Mouse (Mus musculus): ENCODE results near the gene Slc7a8.
A peak's percentile ranks its signal among the peaks of the same experiment; 100 is the strongest.

The Slc7a8 gene

DNA sequence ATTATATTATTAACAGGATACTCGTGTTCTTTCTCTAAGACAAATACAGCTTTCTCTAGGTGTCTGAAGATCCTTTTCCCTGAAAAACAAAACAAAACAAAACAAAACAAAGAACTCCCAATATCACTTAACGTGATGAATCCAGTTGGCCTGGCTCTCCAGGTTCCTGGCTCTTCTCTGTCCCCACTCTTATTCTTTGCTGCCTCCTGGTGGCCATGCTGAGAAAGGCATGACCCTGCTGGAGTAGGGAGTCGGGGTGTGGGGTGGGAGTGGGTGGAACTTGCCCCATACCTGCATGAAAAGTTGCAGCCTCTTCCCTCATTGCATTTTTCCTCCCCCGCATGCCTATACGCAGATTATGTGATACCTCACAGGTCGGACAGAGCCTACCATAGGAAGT is 80.4 kb downstream of the Slc7a8 start:
- peak; percentile 50 for DNase-seq (ENCODE audit: low spot score)

GRCm38 (mm10) chr14:54699586-54699985 is 82.2 kb downstream of the Slc7a8 start:
- no peak for DNase-seq (ENCODE audit: low spot score)

GRCm38 (mm10) chr14:54698733-54699132 is 83.0 kb downstream of the Slc7a8 start, which contains the start of gene Gm29776:
TSS of gene Gm29776 (minus strand) at chr14:54698833.
- no peak for DNase-seq (ENCODE audit: low spot score)

DNA sequence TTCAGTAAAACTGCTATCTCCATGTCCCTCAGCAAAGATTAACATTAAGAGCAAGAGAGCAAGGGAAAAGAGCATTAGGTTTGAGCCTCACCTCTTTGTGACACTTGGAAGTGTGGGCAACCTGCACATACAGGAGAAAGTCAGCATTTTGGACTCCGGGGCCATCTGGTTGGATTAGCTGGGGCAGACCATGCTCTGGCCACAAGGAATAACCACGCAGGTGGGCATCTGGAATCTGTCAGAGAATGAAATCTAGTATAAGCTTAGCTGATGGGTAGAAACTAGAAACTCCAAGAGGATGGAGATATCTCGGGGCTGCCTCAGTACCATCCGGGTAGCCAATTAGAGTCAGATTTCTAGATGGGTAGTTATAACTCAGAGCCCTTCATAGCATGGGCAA is 85.0 kb downstream of the Slc7a8 start:
- DNase-seq (ENCODE audit: low spot score) = no peak

DNA sequence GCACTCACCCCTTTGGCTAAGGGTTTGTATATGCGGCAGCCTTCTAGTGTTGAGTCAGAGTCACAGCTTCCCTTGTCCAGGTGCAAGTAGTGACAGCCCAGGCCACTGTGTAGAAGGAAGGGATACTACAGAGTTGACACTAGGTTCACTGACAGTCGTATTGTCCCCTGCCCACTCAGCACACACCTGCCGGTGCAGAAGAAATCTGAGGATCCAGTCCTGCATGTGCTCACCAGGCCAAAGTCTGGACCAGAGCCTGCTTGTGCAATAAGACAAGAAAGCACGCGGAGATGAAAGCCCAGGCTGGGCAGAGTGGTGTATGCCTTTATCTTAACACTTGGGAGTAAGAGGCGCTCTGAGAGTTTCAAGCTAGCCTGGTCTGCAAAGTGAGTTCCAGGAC is 86.7 kb downstream of the Slc7a8 start:
- DNase-seq (ENCODE audit: low spot score) = no peak

DNA sequence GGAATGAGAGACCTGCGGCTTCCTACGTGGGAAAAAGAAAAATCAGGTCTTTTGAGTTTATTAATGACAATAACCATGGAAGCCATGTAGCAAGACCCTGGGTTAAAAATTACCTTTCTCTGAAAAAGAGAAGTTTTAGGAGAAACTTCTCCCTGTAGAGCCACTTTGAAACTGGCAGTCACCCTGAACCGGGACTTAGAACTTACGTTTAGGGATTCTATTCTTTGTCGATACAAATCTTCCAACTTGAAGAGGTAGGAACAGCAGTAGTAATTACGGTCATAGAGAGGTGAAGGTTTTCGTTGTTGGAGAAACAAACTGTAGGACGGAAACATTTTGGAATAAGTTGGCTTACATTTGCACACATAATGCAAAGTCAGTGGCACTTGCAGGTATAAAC is 94.5 kb downstream of the Slc7a8 start:
- no peak for DNase-seq (ENCODE audit: low spot score)

GRCm38 (mm10) chr14:54686522-54687143 is 95.1 kb downstream of the Slc7a8 start, which contains the start of gene Acin1:
TSS of gene Acin1 (minus strand) at chr14:54686931.
- peak; percentile 99 for DNase-seq (ENCODE audit: low spot score)

DNA sequence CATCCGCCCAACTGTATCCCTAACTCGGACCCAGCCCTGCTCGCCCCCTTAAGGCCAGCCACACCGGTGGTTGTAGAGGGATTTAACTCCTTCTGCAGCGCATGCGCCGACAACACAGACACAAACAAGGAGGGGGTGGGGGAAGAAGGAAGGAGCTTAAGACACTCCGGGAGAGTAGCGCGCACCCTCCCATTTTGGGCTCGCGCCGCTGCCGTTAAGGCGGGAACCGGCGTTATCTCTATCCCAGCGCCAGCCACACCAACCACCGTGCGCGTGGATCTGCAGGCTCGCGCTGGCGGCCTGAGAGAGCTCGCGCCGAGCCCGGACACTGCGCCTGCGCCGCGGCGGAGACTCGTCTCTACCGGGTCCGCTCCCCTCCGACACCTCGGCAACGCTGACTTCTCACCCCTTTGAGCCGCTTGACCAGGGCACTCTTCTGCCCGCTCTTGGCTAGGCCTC is 95.7 kb downstream of the Slc7a8 start, which contains the start of gene 1700123O20Rik:
Gene 1700123O20Rik (plus strand): TSS at position 154 of the 459 bp plus-strand sequence.
- DNase-seq (ENCODE audit: low spot score) = peak; percentile 74

DNA sequence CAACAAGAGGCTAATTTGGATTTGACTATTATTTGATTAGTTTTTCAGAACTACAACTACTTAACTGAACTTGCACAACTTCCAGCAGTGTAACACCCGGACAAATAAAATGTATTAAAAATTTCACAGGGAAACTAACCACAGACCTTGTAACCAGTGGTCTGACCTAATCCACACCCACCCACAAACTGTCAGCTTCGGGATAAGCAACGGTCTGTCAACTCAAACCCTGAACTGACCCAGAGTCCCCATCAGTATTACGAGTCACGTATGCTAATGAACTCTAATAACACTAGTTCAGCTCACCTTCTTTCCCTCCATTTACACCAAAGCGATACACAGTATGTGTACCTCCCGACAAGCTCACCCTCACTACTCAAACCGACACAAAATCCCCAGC is 96.3 kb downstream of the Slc7a8 start:
- DNase-seq (ENCODE audit: low spot score) = no peak

GRCm38 (mm10) chr14:54682396-54682795 is 99.3 kb downstream of the Slc7a8 start:
- DNase-seq (ENCODE audit: low spot score) = no peak

DNA sequence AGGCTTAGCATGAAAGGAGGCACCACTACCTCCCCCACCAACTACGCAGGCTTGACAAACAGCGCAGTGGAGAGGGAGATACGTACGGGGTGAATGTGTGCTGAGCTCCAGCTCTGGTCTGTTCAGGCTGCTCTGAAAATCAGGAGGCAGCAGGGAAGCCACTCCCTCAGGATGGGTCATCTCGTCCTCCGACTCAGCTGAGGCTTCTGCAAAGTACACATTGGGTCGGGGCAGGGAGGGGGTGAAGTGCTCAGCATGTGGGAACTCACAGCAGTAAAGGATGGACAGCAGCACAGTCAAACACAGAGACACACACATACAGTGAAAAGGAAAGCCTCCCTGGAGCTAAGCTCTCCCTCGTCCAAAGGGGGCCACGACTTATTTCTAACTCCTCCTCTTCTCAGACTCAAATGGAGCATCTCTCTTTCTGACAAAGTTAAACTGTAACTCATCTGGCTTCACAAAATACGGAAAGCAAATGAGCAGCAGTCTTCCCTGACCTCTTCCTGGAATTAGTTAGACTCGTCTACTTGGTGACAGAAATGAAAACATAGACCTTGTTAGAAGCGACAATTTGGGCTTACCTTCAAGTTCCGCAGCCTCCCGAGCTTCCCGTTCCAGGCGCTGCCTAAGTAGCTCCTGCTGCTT is 103.0 kb downstream of the Slc7a8 start:
- DNase-seq (ENCODE audit: low spot score) = no peak

GRCm38 (mm10) chr14:54676290-54676689 is 105.5 kb downstream of the Slc7a8 start:
- DNase-seq (ENCODE audit: low spot score) = no peak

DNA sequence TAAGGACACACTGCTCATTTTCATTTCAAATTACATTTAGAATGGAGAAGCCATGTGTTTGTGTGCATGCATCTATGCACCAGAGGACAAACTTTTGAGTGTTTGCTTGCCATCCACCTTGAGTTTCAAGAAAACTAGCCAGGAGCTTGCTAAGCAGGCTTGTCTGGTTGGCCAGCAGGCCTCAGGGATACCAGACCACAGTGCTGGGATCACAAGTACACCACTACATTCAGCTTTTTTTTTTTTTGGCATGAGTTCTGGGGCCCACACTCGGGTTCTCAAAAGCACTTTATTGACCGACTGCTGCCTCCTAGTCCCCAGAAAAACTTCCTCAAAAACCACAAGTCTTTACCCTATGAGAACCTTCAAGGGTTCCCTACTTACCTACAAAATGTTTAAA is 107.4 kb downstream of the Slc7a8 start:
- DNase-seq (ENCODE audit: low spot score) = no peak

All from ovary, adult 18-20 months (tissue).